Mouse (Mus musculus): ENCODE measurements around the gene Rdh16f2. TPM values are rescaled to one million over a fixed set of nuclear protein-coding genes. Genes with fewer than 3 reads are reported as not detected.
"Not testable (repeated sequence)": the region's sequence is repeated elsewhere in the genome, so short reads cannot be mapped to it uniquely, and the experiment has no call there.

Rdh16f2 gene
- polyA plus RNA-seq (2012; ENCODE audit: insufficient read depth, low replicate concordance): not detected in 2 replicates

DNA sequence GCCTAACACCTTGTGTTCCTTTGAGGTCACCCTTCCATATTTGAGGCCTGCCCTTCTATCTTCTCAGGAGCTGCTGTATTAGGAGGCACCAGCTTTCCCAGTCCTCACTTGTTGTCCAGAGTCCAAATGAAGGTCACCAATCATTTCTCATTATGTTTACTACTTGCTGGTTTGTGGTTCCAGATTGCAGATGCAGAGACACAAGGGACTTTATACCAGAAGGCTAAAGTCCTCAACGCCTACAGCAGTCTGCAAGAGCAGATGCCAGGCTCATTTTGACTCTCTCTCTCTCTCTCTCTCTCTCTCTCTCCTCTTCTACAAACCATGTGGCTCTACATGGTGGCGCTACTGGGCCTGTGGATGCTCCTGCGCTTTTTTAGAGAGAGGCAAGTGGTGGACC, at the start of gene Rdh16f2:
Rdh16f2 (plus strand) TSS at position 243 of the 400 bp plus-strand sequence.
- Histone ChIP-seq H3K4me3 (replicated peaks) (no peak within 1 kb of the TSS), H3K27me3 (replicated peaks) (peaks cover under 1% of the 10 kb centered on the region), H3K9me3 (peaks cover 12% of the 10 kb centered on the region), H3K36me3 (replicated peaks; ENCODE audit: low read length) (no peaks in the 10 kb centered on the region), H3K4me1 (no peaks in the 10 kb centered on the region)
- TF ChIP-seq GATA1 (IDR thresholded peaks at IDR 0.05; ENCODE audit: borderline replicate concordance, low read length) (no peak), FLI1 (IDR thresholded peaks at IDR 0.05; ENCODE audit: low read length) (no peak)

DNA sequence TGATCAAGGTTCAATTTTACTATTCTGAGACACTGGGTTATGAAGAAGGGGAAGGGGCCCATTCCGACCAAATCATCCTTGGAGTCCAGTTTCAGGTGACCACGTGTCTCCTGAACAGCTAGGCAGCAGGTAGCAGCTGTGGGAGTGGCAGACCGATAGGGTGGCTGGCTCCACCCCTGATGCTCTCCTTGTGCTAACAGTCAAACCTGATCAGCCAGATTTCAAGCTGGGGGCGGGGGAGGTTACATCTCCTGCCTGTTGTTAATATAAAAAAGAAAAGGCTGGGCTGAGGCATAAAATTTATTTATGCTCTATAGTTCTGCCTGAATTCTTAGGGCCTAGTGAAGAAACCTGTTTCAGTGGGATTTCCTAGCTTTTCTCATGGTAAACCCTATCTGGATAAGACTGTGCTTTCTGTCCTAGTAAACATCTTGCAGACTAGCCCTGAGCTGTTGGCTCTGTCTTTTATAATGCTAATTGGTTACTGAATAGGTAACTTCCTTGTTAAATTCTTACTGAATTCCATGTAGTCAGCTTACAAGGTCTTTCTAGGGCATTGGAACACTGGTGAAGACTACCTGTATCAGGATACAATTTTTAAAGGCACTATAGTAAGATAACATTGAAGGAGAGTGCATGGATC, 48.9 kb upstream of the Rdh16f2 start:
- H3K4me1 ChIP-seq; H3K4me3 ChIP-seq (replicated peaks); H3K27me3 ChIP-seq (replicated peaks); H3K36me3 ChIP-seq (replicated peaks; ENCODE audit: low read length): not testable (repeated sequence)
- H3K9me3 ChIP-seq: peaks cover 20% of the 10 kb centered on the region

DNA sequence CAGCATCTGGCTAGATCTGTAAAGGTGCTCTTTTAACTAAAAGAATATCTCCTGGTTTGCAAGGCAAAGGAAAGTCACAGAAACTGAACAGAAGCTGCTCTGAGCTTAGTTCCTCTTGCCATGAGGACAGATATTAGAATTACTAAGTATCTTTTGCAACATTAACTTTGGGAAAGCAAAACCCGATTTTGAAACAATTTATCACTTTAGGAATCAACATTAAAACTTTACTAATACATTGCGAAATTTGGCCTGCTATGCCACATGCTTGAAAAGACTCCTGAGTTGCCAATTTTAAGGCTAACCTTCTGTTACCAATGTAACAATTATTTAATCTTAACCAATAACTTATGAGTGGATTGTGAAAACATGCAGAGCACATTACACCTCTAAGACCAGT, 44.5 kb upstream of the Rdh16f2 start:
- not testable (repeated sequence) for H3K36me3 ChIP-seq (replicated peaks; ENCODE audit: low read length)

GRCm38 (mm10) chr10:127825386-127825785, 40.9 kb upstream of the Rdh16f2 start:
- H3K27me3 ChIP-seq (replicated peaks): no peaks in the 10 kb centered on the region
- no peak overlapping the region for H3K4me3 ChIP-seq (replicated peaks)
- H3K36me3 ChIP-seq (replicated peaks; ENCODE audit: low read length): no peaks in the 10 kb centered on the region
- TF ChIP-seq GATA1 (IDR thresholded peaks at IDR 0.05; ENCODE audit: borderline replicate concordance, low read length): no peak
- no peak for TF ChIP-seq FLI1 (IDR thresholded peaks at IDR 0.05; ENCODE audit: low read length)
- peaks cover 15% of the 10 kb centered on the region; the same call in 1 of the 2 replicates for H3K9me3 ChIP-seq
- H3K4me1 ChIP-seq: no peaks in the 10 kb centered on the region

More for the DNA sequence above, 44.5 kb upstream of the Rdh16f2 start:
- not testable (repeated sequence) for H3K4me1 ChIP-seq; H3K27me3 ChIP-seq (replicated peaks); H3K4me3 ChIP-seq (replicated peaks)
- H3K9me3 ChIP-seq: peaks cover 20% of the 10 kb centered on the region

DNA sequence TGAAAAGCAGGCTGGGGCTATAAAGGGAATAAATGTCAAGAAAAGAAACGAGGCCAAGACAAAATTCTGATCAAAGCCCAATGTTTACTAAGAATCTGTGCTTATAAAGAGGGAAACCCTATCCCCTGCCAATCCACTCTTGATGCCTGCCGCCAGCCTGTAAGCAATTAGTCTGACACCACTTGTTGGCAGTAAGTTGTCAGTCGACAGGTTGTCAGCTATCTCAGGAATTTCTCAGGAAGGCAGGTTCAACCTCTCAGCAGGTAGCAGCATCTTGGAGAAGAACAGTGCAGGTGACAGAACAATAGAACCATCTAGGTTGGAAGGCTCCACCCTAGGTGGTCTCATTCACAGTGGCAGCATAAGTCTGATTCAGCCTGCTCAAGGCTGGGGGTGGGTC, 37.2 kb upstream of the Rdh16f2 start:
- TF ChIP-seq GATA1 (IDR thresholded peaks at IDR 0.05; ENCODE audit: borderline replicate concordance, low read length): no peak
- no peak for TF ChIP-seq FLI1 (IDR thresholded peaks at IDR 0.05; ENCODE audit: low read length)
- H3K9me3 ChIP-seq: peaks cover 13% of the 10 kb centered on the region; the same call in 1 of the 2 replicates
- no peaks in the 10 kb centered on the region for H3K27me3 ChIP-seq (replicated peaks)
- H3K36me3 ChIP-seq (replicated peaks; ENCODE audit: low read length): no peaks in the 10 kb centered on the region
- H3K4me3 ChIP-seq (replicated peaks): no peak overlapping the region
- H3K4me1 ChIP-seq: no peaks in the 10 kb centered on the region

- not testable (repeated sequence) for H3K4me3 ChIP-seq (replicated peaks); H3K4me1 ChIP-seq; H3K36me3 ChIP-seq (replicated peaks; ENCODE audit: low read length); H3K27me3 ChIP-seq (replicated peaks)
- peaks cover 21% of the 10 kb centered on the region for H3K9me3 ChIP-seq
Measured at GRCm38 (mm10) chr10:127834186-127834585, 32.1 kb upstream of the Rdh16f2 start.

- no peaks in the 10 kb centered on the region for H3K4me1 ChIP-seq
- no peak for TF ChIP-seq FLI1 (IDR thresholded peaks at IDR 0.05; ENCODE audit: low read length)
- no peak for TF ChIP-seq GATA1 (IDR thresholded peaks at IDR 0.05; ENCODE audit: borderline replicate concordance, low read length)
Measured at GRCm38 (mm10) chr10:127835292-127835691, 31.0 kb upstream of the Rdh16f2 start.

DNA sequence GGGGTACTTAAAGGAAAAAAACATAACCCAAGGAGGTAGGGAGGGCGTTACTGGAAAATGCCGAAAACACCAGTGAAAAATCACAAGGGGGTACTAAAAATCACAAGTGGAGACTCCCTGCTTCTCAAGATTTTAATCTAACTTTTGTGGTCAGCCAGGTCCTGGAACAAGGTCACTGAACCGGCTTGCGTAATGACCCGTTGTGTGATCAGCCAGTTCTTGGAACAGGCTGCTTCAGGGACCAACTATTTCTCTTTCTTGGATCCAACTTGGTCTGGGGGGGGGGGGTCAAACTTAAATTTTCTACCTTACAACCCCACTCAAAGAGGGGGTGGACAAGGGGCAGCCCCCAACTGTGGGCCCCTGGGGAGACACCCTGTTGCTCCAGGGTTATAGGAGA, 28.5 kb upstream of the Rdh16f2 start:
- H3K4me3 ChIP-seq (replicated peaks); H3K4me1 ChIP-seq; H3K27me3 ChIP-seq (replicated peaks); H3K36me3 ChIP-seq (replicated peaks; ENCODE audit: low read length): not testable (repeated sequence)
- peaks cover 25% of the 10 kb centered on the region for H3K9me3 ChIP-seq

More at GRCm38 (mm10) chr10:127835292-127835691, 31.0 kb upstream of the Rdh16f2 start:
- H3K9me3 ChIP-seq: peaks cover 25% of the 10 kb centered on the region
- H3K36me3 ChIP-seq (replicated peaks; ENCODE audit: low read length): no peaks in the 10 kb centered on the region
- H3K4me3 ChIP-seq (replicated peaks): no peak overlapping the region
- no peaks in the 10 kb centered on the region for H3K27me3 ChIP-seq (replicated peaks)

- Histone ChIP-seq H3K9me3 (peaks cover 25% of the 10 kb centered on the region), H3K4me3 (replicated peaks) (no peak overlapping the region), H3K36me3 (replicated peaks; ENCODE audit: low read length) (no peaks in the 10 kb centered on the region), H3K27me3 (replicated peaks) (no peaks in the 10 kb centered on the region), H3K4me1 (no peaks in the 10 kb centered on the region)
- TF ChIP-seq GATA1 (IDR thresholded peaks at IDR 0.05; ENCODE audit: borderline replicate concordance, low read length) (no peak), FLI1 (IDR thresholded peaks at IDR 0.05; ENCODE audit: low read length) (no peak)
Measured at GRCm38 (mm10) chr10:127838539-127838938, 27.7 kb upstream of the Rdh16f2 start.

GRCm38 (mm10) chr10:127840776-127841175, 25.5 kb upstream of the Rdh16f2 start:
- H3K4me3 ChIP-seq (replicated peaks): no peak overlapping the region
- TF ChIP-seq GATA1 (IDR thresholded peaks at IDR 0.05; ENCODE audit: borderline replicate concordance, low read length): no peak
- no peak for TF ChIP-seq FLI1 (IDR thresholded peaks at IDR 0.05; ENCODE audit: low read length)
- H3K9me3 ChIP-seq: peaks cover 31% of the 10 kb centered on the region
- no peaks in the 10 kb centered on the region for H3K27me3 ChIP-seq (replicated peaks)
- H3K36me3 ChIP-seq (replicated peaks; ENCODE audit: low read length): no peaks in the 10 kb centered on the region
- H3K4me1 ChIP-seq: no peaks in the 10 kb centered on the region

GRCm38 (mm10) chr10:127845945-127846344, 20.3 kb upstream of the Rdh16f2 start:
- not testable (repeated sequence) for H3K36me3 ChIP-seq (replicated peaks; ENCODE audit: low read length); H3K4me1 ChIP-seq; H3K27me3 ChIP-seq (replicated peaks); H3K4me3 ChIP-seq (replicated peaks)
- H3K9me3 ChIP-seq: peaks cover 24% of the 10 kb centered on the region
